Mouse (Mus musculus): ENCODE measurements around the gene Ski. TPM values are rescaled to one million over a fixed set of nuclear protein-coding genes. Genes with fewer than 3 reads are reported as not detected.

Ski gene
- polyA plus RNA-seq, 1 experiment from 2014 or later: 13.3 TPM

GRCm38 (mm10) chr4:155129996-155130395 is 92.4 kb downstream of the Ski start:
- no peaks in the 10 kb centered on the region for H3K9me3 ChIP-seq (ENCODE audit: control insufficient read depth)
- H3K36me3 ChIP-seq (ENCODE audit: control insufficient read depth, insufficient read depth): no peaks in the 10 kb centered on the region
- H3K4me2 ChIP-seq (replicated peaks; ENCODE audit: low read depth): no peak overlapping the region
- TF ChIP-seq CTCF (IDR thresholded peaks at IDR 0.05; ENCODE audit: low read depth): no peak
- no peaks in the 10 kb centered on the region for H3K27me3 ChIP-seq (replicated peaks; ENCODE audit: control insufficient read depth, insufficient read depth, low read length)
- no peak overlapping the region for H3K27ac ChIP-seq (ENCODE audit: low read depth, low read length)
- H3K4me1 ChIP-seq (replicated peaks; ENCODE audit: control insufficient read depth, insufficient read depth, low read length): 0 out of 2 replicates have a peak, but pooled peaks cover 5% of the 10 kb centered on the region
- no peak for ATAC-seq
- no peak overlapping the region for H3K9ac ChIP-seq (ENCODE audit: low read depth, low read length)
- H3K4me3 ChIP-seq (ENCODE audit: low read depth, low read length): no peak overlapping the region
- WGBS: 80% methylated on average over 14 of the region's 14 CpGs

GRCm38 (mm10) chr4:155129132-155129917 is 93.1 kb downstream of the Ski start:
- no peaks in the 10 kb centered on the region for H3K27me3 ChIP-seq (replicated peaks; ENCODE audit: control insufficient read depth, insufficient read depth, low read length)
- no peak overlapping the region for H3K4me2 ChIP-seq (replicated peaks; ENCODE audit: low read depth)
- H3K4me3 ChIP-seq (ENCODE audit: low read depth, low read length): no peak overlapping the region
- no peaks in the 10 kb centered on the region for H3K9me3 ChIP-seq (ENCODE audit: control insufficient read depth)
- ATAC-seq: no peak
- H3K4me1 ChIP-seq (replicated peaks; ENCODE audit: control insufficient read depth, insufficient read depth, low read length): 0 out of 2 replicates have a peak, but pooled peaks cover 7% of the 10 kb centered on the region
- H3K36me3 ChIP-seq (ENCODE audit: control insufficient read depth, insufficient read depth): no peaks in the 10 kb centered on the region
- 93% methylated on average over 10 of the region's 10 CpGs for WGBS
- no peak overlapping the region for H3K27ac ChIP-seq (ENCODE audit: low read depth, low read length)
- H3K9ac ChIP-seq (ENCODE audit: low read depth, low read length): no peak overlapping the region
- TF ChIP-seq CTCF (IDR thresholded peaks at IDR 0.05; ENCODE audit: low read depth): peak; percentile 77

GRCm38 (mm10) chr4:155128411-155128810 is 94.0 kb downstream of the Ski start:
- no peaks in the 10 kb centered on the region for H3K9me3 ChIP-seq (ENCODE audit: control insufficient read depth)
- WGBS: 90% methylated on average over 15 of the region's 15 CpGs
- no peak overlapping the region for H3K9ac ChIP-seq (ENCODE audit: low read depth, low read length)
- no peaks in the 10 kb centered on the region for H3K27me3 ChIP-seq (replicated peaks; ENCODE audit: control insufficient read depth, insufficient read depth, low read length)
- no peak overlapping the region for H3K4me3 ChIP-seq (ENCODE audit: low read depth, low read length)
- no peak for TF ChIP-seq CTCF (IDR thresholded peaks at IDR 0.05; ENCODE audit: low read depth)
- no peak overlapping the region for H3K27ac ChIP-seq (ENCODE audit: low read depth, low read length)
- H3K4me2 ChIP-seq (replicated peaks; ENCODE audit: low read depth): no peak overlapping the region
- ATAC-seq: no peak
- H3K36me3 ChIP-seq (ENCODE audit: control insufficient read depth, insufficient read depth): no peaks in the 10 kb centered on the region
- H3K4me1 ChIP-seq (replicated peaks; ENCODE audit: control insufficient read depth, insufficient read depth, low read length): 0 out of 2 replicates have a peak, but pooled peaks cover 7% of the 10 kb centered on the region

GRCm38 (mm10) chr4:155126602-155127372 is 95.6 kb downstream of the Ski start:
- Histone ChIP-seq H3K4me2 (replicated peaks; ENCODE audit: low read depth) (no peak overlapping the region), H3K9me3 (ENCODE audit: control insufficient read depth) (no peaks in the 10 kb centered on the region), H3K27ac (ENCODE audit: low read depth, low read length) (no peak overlapping the region), H3K27me3 (replicated peaks; ENCODE audit: control insufficient read depth, insufficient read depth, low read length) (no peaks in the 10 kb centered on the region), H3K9ac (ENCODE audit: low read depth, low read length) (no peak overlapping the region), H3K4me1 (replicated peaks; ENCODE audit: control insufficient read depth, insufficient read depth, low read length) (0 out of 2 replicates have a peak, but pooled peaks cover 7% of the 10 kb centered on the region), H3K4me3 (ENCODE audit: low read depth, low read length) (no peak overlapping the region), H3K36me3 (ENCODE audit: control insufficient read depth, insufficient read depth) (no peaks in the 10 kb centered on the region)
- no peak for TF ChIP-seq CTCF (IDR thresholded peaks at IDR 0.05; ENCODE audit: low read depth)
- ATAC-seq: no peak
- 87% methylated on average over 7 of the region's 7 CpGs for WGBS

GRCm38 (mm10) chr4:155126194-155126593 is 96.2 kb downstream of the Ski start:
- H3K9ac ChIP-seq (ENCODE audit: low read depth, low read length): no peak overlapping the region
- H3K36me3 ChIP-seq (ENCODE audit: control insufficient read depth, insufficient read depth): no peaks in the 10 kb centered on the region
- ATAC-seq: no peak
- no peak overlapping the region for H3K27ac ChIP-seq (ENCODE audit: low read depth, low read length)
- no peak overlapping the region for H3K4me3 ChIP-seq (ENCODE audit: low read depth, low read length)
- TF ChIP-seq CTCF (IDR thresholded peaks at IDR 0.05; ENCODE audit: low read depth): no peak
- no peaks in the 10 kb centered on the region for H3K9me3 ChIP-seq (ENCODE audit: control insufficient read depth)
- 89% methylated on average over 5 of the region's 5 CpGs for WGBS
- no peaks in the 10 kb centered on the region for H3K27me3 ChIP-seq (replicated peaks; ENCODE audit: control insufficient read depth, insufficient read depth, low read length)
- no peak overlapping the region for H3K4me2 ChIP-seq (replicated peaks; ENCODE audit: low read depth)
- H3K4me1 ChIP-seq (replicated peaks; ENCODE audit: control insufficient read depth, insufficient read depth, low read length): peaks cover 7% of the 10 kb centered on the region; the same call in 1 of the 2 replicates

GRCm38 (mm10) chr4:155125310-155125709 is 97.1 kb downstream of the Ski start:
- H3K9me3 ChIP-seq (ENCODE audit: control insufficient read depth): no peaks in the 10 kb centered on the region
- no peak for ATAC-seq
- peaks cover 7% of the 10 kb centered on the region; the same call in 1 of the 2 replicates for H3K4me1 ChIP-seq (replicated peaks; ENCODE audit: control insufficient read depth, insufficient read depth, low read length)
- no peak overlapping the region for H3K4me2 ChIP-seq (replicated peaks; ENCODE audit: low read depth)
- H3K9ac ChIP-seq (ENCODE audit: low read depth, low read length): no peak overlapping the region
- H3K4me3 ChIP-seq (ENCODE audit: low read depth, low read length): no peak overlapping the region
- no peak for TF ChIP-seq CTCF (IDR thresholded peaks at IDR 0.05; ENCODE audit: low read depth)
- no peaks in the 10 kb centered on the region for H3K27me3 ChIP-seq (replicated peaks; ENCODE audit: control insufficient read depth, insufficient read depth, low read length)
- H3K27ac ChIP-seq (ENCODE audit: low read depth, low read length): no peak overlapping the region
- WGBS: 23% methylated on average over 7 of the region's 7 CpGs
- H3K36me3 ChIP-seq (ENCODE audit: control insufficient read depth, insufficient read depth): no peaks in the 10 kb centered on the region

All from intestine, postnatal 0 days (tissue).